In the genomic region with DNA sequence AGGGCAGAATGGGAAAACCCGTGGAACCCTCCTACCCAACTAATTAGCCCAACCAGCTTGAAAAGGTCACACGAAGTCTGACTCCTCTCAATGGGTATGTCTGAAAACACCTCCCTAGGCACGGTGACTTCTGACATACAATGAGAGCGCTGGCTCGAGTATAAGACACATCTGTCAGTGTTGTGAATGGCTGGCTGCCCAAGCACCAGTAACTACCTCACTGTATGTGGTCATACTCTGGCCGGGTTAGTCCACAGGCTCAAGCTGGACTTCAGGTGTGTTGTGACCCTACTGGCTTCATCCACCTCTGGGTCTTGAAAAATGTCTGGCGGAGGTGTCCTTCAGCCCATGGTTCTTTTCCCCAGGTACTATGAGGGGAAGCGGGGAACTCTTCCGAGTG, we compare ENCODE assay signal across 28 mouse cellular contexts.
"Had no signal": no experiment of that assay in that cellular context is flagged by ENCODE, and none has a peak within 500 bp of the region (broad histone marks: within the 10 kb centered on the region; RNA-seq: fewer than 3 reads in every experiment).

No protein-coding gene starts in this region.

- H3K9me3 ChIP-seq: embryonic facial prominence, embryonic 10.5 days; embryonic facial prominence, embryonic 12.5 days; embryonic facial prominence, embryonic 13.5 days; embryonic facial prominence, embryonic 15.5 days; forebrain, embryonic 10.5 days; forebrain, embryonic 12.5 days; forebrain, embryonic 13.5 days; forebrain, embryonic 15.5 days had no signal

- H3K27me3 ChIP-seq: embryonic facial prominence, embryonic 12.5 days; embryonic facial prominence, embryonic 15.5 days; forebrain, embryonic 15.5 days had no signal

- H3K36me3 ChIP-seq: embryonic facial prominence, embryonic 10.5 days; embryonic facial prominence, embryonic 12.5 days; forebrain, embryonic 10.5 days; forebrain, embryonic 12.5 days; forebrain, embryonic 15.5 days had no signal

- H3K27ac ChIP-seq: embryonic facial prominence, embryonic 12.5 days; embryonic facial prominence, embryonic 13.5 days; forebrain, embryonic 12.5 days; forebrain, embryonic 13.5 days; forebrain, embryonic 15.5 days had no signal

- H3K9ac ChIP-seq: forebrain, embryonic 12.5 days; forebrain, postnatal 0 days had no signal

- H3K4me3 ChIP-seq: erythroblast, embryonic 14.5 days had no signal

- DNase-seq: cerebellum, adult 2 months; cerebellum, adult 8-10 months; cerebellum, adult 9-10 months; cerebellum, adult 9-11 months; cerebellum, postnatal 10 days; cerebellum, postnatal 14 days; cerebellum, postnatal 25 days; cerebellum, postnatal 36 days; embryo, embryonic 11 days; forebrain, postnatal 0 days; gastrocnemius, adult 2 months; gastrocnemius, postnatal 10 days; gastrocnemius, postnatal 14 days; gastrocnemius, postnatal 25 days; gastrocnemius, postnatal 36 days; heart, adult 18-20 months; heart, adult 2 months had no signal

- ATAC-seq: forebrain, embryonic 13.5 days; forebrain, embryonic 14.5 days; forebrain, embryonic 15.5 days; forebrain, embryonic 16.5 days; forebrain, postnatal 0 days had no signal
